Mouse (Mus musculus) adrenal gland, adult (tissue): ENCODE data around the gene Vwa3a.
A peak's percentile ranks its signal among the peaks of the same experiment; 100 is the strongest.

Experiments
- DNase-seq, 2 experiments: peaks; one replicate each; pipeline ENCODE4 v3.0.0; 2022 to 2023; ENCODE audit warnings: low spot score in 1 of 2; ENCODE audit not compliant: inconsistent age in 2 of 2

The Vwa3a gene

DNA sequence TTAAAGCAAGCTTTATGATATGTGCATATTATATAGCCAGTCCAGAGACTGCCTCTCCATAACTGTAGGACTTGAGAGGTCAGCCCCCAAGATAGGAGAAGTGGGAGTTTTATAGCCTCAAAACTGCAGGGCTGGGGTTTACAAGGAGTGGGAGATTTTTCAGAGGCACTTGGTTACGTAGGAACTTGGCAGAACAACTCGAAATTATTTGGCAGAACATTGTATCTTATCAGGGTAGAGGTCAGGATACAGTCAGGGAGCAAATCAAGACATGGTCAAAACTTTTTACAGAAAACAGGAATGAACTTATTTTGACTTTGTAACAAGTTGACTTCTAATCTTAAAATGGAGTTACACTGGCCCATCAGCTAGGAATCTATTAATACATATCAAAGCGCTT lies 6.9 kb downstream of the Vwa3a start:
- DNase-seq, result peak; percentile 55 to 77

DNA sequence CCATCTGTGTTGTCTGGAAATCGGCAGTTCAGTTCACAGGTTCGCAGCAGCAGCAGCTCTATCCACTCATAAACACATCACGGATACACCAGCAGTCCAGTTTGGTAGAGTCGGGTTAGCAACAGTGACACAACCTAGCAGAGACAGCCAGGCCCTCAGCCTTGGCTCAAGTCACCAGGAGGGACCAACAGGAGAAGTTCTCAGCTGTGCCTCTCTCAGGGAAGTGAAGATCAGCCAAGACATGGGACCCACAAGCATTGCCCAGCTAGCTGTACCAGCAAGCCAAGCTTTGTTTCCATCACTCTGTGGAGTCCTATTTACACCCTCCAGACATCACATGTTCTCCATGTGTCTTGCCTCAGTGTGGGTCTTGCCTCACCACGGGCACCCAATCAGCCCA lies 7.7 kb downstream of the Vwa3a start:
- DNase-seq, result no peak

DNA sequence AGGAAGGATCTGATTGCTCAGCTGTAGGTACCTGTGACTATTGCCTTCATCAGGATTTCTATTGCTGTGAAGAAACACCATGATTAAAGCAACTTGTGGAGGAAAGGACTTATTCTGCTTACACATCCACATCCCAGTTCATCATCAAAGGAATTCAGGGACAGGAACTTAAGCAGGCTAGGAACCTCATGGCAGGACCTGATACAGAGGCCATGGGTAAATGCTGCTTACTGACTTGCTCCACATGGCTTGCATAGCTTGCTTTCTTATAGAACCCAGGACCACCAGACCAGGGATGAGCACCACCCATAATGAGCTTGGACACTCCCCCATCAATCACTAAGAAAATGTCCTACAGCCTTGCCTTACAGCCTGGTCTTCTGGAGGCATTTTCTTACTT lies 9.4 kb downstream of the Vwa3a start:
- no peak for DNase-seq

DNA sequence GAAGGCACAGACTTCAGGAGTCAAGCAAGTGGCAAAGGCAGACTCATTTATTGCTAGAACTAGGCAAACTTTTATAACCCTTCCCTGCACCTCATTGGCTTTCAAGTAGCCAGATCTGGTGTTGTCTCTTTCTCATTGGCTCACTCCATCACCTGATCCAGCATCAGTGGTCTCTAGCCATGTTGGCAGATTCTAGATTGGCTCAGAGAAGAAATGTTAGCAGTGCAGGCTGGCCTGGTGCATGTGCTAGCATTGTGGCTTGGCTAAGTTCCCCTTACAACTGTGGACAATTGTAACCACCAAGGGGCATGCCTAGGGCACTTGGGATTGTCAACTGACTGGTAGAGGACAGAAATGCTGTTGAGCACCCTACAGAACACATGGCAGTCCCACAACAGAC lies 12.2 kb downstream of the Vwa3a start:
- DNase-seq, result no peak

DNA sequence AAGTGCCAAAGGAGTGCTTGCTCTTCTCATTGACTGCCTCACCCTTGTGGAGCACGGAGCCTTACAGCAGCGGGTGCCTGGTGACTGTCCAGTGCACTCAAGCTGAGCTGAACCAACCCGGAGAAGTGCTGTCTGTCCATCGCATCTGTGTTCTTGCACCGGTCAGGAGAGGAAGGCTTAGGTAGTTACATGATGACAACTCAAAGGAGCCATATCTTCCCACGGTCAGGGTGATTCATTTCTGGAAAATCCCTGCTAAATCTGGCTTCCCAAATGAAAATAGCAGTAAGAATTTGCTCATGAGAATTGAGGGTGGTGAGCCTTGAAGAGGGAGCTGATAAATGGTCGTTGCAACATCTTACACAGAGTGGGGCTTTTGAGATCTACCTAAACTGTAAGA lies 12.8 kb downstream of the Vwa3a start:
- no peak for DNase-seq

DNA sequence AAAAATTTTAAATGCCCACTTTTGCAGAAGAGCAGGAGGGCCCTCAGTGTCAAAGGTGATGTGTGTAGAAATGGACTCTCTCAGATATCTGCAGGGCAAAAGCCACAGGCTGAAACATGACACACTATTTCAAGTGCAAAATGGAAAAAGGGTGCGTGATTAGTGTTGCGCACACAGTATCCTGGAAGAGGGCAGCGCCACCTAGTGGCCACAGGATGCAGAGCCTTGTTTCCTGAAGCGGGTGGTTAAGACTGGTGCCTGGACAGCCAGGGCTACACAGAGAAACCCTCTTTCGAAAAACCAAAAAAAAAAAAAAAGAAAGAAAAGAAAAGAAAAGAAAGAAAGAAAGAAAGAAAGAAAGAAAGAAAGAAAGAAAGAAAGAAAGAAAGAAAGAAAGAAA lies 15.6 kb downstream of the Vwa3a start:
- DNase-seq, result peak; percentile 77 to 91

DNA sequence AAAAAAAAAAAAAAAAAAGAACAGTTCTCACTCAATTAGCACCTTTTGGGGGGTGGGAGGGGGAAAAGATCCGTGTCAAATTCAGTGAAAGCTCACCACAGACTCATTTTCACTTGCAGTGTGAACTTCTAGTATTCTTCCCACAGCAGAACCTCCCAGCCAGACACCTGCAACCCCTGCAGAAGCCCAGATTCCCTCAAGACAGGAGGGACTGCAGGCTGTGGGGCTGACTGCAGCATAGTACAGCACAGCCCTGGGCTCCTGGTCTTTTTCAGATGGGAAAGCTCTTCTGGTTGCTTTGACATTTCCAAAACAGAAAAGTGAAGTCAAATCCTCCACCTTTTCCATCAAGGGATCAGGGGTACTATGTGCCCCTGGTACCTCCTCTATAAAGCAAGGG lies 28.3 kb downstream of the Vwa3a start:
- DNase-seq, result no peak

DNA sequence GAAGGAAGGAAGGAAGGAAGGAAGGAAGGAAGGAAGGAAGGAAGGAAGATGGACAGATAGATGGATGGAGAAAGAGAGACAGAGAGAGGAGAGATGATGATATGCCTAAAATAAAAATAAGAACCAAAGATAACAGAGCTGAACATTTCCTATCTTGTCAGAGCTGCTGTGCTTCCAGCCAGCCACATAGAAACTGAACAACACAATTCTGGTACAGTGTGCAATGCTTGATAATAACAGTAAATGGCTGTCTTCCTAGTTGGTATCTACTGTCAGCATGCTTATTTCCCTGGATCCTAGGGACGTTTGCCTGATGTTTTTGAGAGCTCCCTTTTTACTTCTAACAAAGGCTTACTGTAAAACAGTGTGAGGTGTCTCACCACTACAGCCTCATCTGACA lies 32.3 kb downstream of the Vwa3a start:
- DNase-seq, result no peak

DNA sequence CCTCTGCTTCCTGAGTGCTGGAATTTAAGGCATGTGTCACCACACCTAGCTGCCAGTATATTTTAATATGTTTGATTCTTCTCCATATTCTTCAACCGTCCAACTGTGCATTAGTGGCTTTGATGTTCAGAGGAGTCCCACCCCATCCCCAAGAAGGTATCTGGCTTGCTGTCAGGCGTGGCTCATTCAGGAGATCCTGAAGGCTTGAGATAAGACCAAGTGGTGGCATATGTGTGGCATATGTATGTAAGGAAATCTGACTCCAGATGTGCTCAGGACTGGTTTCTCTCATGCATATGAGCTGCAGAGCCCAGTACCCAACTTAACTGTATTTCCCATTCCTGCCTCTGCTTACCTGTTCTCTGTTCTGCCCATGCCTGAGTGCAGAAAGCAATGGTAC lies 38.9 kb downstream of the Vwa3a start:
- DNase-seq, result no peak

DNA sequence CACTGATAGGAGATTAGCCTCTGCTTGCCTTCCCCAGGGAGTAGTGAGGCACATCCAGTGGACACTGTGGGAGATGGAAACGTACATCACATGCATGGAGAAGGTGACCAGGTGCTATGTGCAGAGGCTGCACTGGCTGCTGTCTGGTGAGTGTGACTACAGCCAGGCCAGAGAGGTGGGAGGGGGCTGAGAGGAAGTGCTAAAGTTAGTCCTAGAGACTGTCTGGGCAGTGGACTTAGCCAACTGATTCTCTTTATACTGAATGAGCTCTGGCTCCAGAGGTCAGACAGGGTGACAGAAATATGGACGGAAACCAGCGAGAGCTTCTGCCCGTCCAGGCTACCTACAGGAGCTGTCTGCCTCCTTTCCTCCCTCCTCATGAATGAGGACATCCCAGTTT lies 56.4 kb downstream of the Vwa3a start:
- no peak for DNase-seq

DNA sequence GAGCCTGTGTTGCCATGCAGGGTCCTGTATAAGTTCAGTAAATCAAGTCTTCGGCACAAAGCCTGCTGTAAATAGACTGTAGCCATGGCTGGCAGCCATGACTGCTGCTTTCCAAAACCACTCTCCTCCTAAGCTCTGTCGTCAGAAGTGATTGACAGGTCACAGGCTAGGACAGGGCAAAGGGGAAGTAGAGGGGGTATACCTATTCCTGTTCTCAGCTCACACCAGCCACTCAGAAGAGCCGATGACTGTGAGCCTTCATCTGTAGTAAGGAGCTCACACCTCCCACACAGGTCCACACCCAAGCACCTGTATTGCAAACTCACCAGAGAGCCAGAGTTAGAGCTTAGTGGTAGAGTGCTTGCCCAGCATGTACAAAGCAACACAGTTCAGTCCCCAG lies 57.3 kb downstream of the Vwa3a start:
- no peak for DNase-seq

DNA sequence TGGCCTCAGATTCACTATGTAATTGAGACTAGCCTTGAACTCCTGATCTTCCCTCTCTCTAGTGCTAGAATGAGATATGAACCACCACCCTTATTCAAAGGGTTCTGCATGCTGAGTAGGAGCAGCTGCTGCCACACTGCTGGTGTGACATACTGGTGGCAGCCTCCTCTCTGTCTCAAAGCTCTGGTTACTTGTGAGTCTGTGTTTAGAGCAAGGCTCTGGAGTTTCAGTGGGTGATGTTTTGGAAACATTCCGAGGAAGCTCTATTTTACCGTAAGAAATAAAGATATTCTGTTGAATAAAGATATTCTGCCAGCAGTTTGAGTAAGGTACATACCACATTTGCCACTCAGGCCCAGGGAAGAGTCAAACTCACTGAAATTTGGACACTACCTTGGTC lies 64.2 kb downstream of the Vwa3a start:
- no peak for DNase-seq

DNA sequence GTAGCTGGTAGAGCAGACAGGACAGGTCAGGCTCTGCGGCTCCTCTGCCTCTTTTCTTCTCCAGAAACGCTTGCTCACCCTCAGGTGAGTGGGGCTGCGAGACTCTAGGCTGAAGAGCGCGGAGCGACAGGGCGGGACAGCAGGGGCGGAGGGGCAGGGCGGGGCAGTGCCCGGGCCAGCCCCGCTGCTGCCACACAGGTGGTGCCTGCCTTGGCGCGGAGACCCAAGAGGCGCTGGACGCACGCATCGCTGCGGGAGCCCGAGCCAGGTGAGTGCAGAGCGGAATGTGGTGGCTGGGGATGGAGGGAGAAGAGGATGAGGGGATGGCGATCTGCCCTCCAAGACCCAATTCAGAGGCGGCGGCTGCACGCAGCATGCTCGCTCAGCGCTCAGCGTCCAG lies 70.6 kb downstream of the Vwa3a start:
- DNase-seq, result no peak

DNA sequence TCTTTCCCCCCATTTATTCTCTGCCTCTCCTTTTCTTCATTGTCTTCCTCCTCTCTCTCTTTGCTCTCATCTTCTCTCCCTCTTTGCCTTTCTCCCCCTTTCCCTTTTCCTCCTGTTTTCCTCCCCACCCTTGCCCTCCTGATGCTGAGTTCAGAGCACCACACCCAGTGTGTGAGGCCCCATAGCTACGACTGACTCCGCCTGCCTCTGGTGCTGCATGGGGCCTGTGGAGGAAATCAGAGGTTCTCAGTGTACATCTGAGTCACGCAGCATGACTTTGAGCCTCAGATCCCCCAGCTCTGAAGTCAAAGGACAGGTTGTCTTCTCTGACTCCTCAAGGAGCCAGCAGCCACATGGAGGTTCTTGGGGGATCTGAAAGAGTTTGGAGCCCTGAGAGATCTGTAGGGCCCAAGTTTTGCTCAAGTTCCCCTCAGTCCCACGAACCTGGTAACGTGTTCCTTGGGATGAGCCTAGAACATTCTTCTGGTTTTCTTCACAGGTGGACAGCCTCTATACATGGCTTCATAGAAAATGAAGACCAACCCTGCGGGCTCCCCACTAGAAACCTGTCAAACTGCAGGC lies 72.8 kb downstream of the Vwa3a start, which contains the start of gene Gm5737:
TSS of gene Gm5737 (plus strand) at position 532 of the 582 bp plus-strand sequence.
- no peak for DNase-seq

DNA sequence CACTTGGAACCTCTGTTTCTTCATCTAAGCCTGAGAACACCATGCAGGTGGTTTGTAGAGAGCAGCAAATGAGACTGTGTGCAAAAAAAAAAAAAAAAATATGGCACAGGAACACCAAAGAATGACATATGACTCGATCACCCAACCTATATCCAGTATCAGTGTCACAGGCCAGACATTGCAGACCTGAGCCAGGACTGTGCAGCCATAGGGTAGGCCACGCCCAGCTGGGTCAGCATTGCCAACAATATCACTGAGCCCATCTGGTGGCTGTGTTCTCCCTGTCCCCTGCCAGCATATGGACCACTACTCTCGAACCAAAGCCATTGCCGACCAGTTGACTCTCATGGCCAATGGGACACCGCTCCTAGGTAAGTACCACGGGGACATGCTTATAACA lies 78.4 kb downstream of the Vwa3a start:
- no peak for DNase-seq

DNA sequence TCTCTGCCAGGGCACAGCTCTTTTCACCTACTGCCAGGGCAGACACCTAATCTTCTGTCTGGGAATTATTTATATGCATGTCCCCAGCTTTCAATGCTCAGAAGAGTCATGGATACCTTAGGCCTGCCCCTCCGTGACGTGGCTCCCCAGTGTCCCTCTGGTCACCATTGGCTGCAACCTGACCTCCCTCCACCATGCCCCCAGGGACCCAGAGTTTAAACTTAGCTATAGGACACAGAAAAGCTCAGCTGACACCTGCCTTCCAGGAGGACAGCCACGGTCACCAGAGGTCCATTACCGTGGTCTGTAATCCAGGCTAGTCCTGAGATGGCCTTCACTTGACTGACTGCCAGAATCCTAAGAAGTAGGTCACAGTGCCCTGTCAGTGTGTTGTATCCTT lies 80.3 kb downstream of the Vwa3a start:
- peak in 1 of 2 experiments; percentile 62 for DNase-seq

DNA sequence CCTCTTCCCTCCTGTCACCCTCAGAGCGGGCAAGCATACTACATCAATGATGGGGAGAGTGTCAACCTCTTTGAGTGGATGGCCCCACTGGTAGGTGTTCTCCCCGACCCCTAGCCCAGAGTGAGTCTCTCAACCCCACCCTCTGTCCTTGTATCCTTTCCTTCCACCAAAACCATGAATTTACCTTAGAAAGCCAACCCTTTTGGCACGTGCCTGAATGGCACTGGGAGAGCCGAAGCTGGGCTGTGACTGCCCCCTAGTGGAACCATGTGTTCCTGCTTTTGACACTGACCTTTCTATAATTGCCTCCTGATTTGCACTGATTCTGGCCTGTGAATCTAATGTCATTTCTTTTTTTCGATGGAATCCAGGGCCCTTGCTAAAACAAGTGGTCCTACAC lies 84.1 kb downstream of the Vwa3a start:
- DNase-seq, result peak; percentile 57 to 87

DNA sequence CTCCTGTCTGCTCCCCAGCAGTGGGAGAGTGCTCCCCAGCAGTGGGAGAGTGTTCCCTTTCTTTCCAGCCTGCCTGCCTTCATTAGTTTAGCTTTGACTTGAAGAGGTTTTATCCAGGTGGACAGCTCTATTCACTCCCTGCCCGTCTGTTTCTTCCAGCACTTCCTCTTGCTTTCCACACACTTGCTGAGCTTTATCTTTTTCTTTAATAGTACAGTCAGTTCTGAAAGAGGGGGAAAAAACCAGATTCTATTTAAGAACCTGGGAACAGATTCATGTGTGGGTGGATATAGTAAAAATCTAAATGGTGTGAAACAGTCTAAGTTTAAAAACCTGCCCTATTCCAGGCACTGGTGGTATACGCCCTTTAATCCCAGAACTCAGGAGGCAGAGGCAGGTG lies 86.0 kb downstream of the Vwa3a start:
- DNase-seq, result no peak

DNA sequence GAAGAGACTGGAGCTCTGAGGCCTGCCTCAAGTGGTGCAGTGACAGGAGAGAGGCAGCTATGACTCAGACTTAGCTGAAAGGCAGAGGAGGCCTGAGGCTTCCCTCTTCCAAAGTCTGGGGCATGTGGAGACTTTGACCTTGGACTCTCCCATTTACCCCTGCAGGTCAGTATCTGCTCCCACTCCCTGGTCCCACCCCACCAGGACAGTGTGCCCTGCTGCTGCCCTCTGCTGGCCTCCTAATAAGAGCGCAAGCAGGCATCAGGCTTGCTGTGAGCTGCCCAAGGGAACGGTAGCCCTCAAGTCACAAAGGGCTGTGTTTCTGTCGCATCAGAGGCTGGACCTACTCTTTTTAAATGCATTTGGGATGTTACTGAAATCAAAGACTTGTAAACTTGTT lies 87.3 kb downstream of the Vwa3a start:
- DNase-seq, result peak in 1 of 2 experiments; percentile 69

DNA sequence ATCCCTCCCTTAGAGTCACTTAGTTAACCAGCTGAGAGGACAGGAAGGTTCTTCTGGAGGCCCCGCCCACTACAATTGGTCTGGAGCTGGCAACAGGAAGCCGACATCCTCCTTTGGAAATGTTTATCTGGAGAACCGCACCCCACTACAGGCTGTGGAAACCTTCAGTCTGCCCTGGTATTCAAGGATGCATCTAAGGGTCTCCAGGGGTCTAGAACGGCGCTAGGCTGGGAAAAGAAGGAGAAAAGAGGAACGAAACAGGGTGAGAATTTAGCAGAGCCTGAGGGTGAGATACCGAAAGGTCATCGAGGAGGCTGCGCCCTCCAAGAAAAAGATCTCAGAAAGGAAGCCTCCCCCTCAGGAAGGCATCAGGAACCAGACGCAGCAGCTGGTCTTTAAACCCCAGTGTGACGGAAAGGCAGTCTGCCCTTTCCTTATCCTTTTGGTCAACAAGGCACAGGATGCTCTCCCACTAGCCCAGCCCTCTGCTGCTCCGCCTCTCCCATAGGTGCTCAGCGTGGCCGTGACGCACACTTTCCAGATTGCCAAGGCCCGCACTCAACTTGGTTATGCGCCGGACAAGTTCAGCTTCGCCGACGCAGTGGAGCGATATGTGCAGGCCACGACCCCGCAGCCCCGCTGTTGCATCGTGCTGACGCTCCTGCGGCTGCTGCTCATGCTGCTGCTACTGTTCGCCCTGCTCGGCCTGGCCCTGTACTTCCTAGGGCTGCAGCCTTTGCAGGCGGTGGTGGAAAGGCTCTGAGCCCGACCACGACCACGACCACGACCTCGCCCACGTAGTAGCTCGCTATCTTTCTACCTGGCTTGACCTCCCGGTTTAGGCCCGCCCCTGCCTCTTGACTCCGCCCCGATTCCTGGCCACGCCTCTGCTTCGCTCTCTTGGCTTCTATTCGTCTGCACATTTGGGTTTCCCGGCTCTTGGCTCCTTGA lies 91.6 kb downstream of the Vwa3a start:
- peak; percentile 75 to 89 for DNase-seq

DNA sequence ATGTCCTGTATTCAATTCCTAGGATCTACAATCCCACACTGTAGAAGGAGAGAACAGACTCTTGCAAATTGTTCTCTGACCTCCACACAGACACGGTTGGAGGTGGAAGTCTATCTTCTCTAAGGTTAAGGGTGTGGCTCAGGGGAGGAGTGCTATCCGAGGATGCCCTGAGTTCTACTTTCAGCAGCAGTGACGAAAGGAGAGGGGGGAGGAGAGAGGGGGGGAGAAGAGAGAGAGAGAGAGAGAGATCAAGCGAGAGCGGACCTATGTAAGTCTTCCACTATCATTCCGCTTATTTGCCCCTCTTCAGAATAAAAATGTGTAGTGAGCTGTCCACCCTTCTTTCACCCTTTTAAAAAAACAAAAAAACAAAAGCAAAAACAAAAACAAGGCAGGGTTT lies 95.3 kb downstream of the Vwa3a start:
- DNase-seq, result peak in 1 of 2 experiments; percentile 40

DNA sequence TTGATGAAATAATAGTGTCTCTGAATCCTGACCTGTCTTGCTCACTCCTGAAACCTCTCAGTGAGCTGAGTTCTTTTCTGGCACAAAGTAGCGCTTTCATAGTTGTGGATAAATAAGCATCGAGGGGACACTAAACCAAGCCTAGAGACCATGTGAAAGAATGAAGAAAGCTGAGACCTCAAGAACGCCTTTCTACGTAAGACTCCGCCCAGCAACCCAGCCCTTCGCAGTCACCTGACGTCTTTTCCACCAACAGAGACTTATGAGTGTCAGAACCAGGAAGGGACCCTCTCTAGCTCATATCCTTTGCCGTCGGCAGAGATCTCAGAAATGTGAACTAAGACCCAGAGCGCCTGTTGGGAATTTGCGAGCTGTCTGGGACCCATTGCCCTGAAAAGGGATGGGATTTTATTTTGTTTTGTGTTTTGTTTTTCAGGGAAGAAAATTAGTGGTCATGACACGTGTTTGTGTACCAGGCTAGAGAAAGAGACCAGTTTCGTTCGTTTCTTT lies 95.8 kb downstream of the Vwa3a start:
- peak; percentile 81 to 92 for DNase-seq
